Mouse (Mus musculus) B cell, adult (primary cell): Measurements from ENCODE around the gene Spryd4. TPM values are rescaled to one million over a fixed set of nuclear protein-coding genes. Genes with fewer than 3 reads are reported as not detected.

Source experiments
- total RNA-seq: library from RNA; stranded (reverse); gene quantifications from 4 replicates; pipeline ENCODE4 v1.2.4, GENCODE M21; 2023; ENCODE audit not compliant: inconsistent age

The Spryd4 gene
- total RNA-seq: 12.9 to 16.0 TPM (median 15.8 TPM) in 4 replicates

GRCm38 (mm10) chr10:128211390-128212108 lies at the start of gene Spryd4:
Gene Spryd4 (minus strand): TSS chr10:128211807.

GRCm38 (mm10) chr10:128253677-128254255 lies 42.2 kb upstream of the Spryd4 start, which contains the start of gene Apon:
Gene Apon (plus strand): TSS chr10:128254096.

GRCm38 (mm10) chr10:128231697-128232419 lies 20.3 kb upstream of the Spryd4 start, which contains the start of gene Timeless:
Gene Timeless (plus strand): TSS chr10:128232065.

GRCm38 (mm10) chr10:128225538-128225937 lies 13.9 kb upstream of the Spryd4 start, which contains the start of gene Mip:
Gene Mip (plus strand): TSS chr10:128225838.

GRCm38 (mm10) chr10:128194024-128194550 lies 17.5 kb downstream of the Spryd4 start, which contains the start of gene Gls2:
Gene Gls2 (plus strand): TSS chr10:128194457.

GRCm38 (mm10) chr10:128179989-128180388 lies 31.6 kb downstream of the Spryd4 start, which contains the start of gene Rbms2:
Gene Rbms2 (minus strand): TSS chr10:128180297.

Other genes starting within 250 kb of the Spryd4 start
- gene Hsd17b6, start 204.2 kb downstream of the Spryd4 start, total RNA-seq: not detected in 4 replicates
- 14.7 to 17.6 TPM (median 16.0 TPM) in 4 replicates for gene Prim1, start 196.6 kb downstream of the Spryd4 start, total RNA-seq
- 579 to 612 TPM (median 595 TPM) in 4 replicates for gene Naca, start 176.2 kb downstream of the Spryd4 start, total RNA-seq
- 125 to 138 TPM (median 132 TPM) in 4 replicates for gene Ptges3, start 152.9 kb downstream of the Spryd4 start, total RNA-seq
- gene Atp5b, start 128.5 kb downstream of the Spryd4 start, total RNA-seq: 578 to 690 TPM (median 600 TPM) in 4 replicates
- 114 to 132 TPM (median 129 TPM) in 4 replicates for gene Baz2a, start 120.2 kb downstream of the Spryd4 start, total RNA-seq
- 46.0 to 52.1 TPM (median 47.1 TPM) in 4 replicates for gene Rbms2, start 31.5 kb downstream of the Spryd4 start, total RNA-seq
- gene Gls2, start 17.4 kb downstream of the Spryd4 start, total RNA-seq: not detected in 4 replicates
- not detected in 4 replicates for gene Mip, start 14.0 kb upstream of the Spryd4 start, total RNA-seq
- 11.7 to 20.7 TPM (median 15.9 TPM) in 4 replicates for gene Timeless, start 20.3 kb upstream of the Spryd4 start, total RNA-seq
- 0.48 TPM in 1 of 4 replicates, not detected in the others for gene Apon, start 42.3 kb upstream of the Spryd4 start, total RNA-seq
- gene Apof, start 56.9 kb upstream of the Spryd4 start, total RNA-seq: 0.54 to 2.0 TPM (median 0.83 TPM) in 4 replicates
- gene Stat2, start 58.8 kb upstream of the Spryd4 start, total RNA-seq: 109 to 134 TPM (median 120 TPM) in 4 replicates
- 0.30 TPM in 1 of 4 replicates, not detected in the others for gene Il23a, start 86.9 kb upstream of the Spryd4 start, total RNA-seq
- gene Pan2, start 91.5 kb upstream of the Spryd4 start, total RNA-seq: 57.7 to 65.1 TPM (median 61.2 TPM) in 4 replicates
- 19.3 to 27.7 TPM (median 21.7 TPM) in 4 replicates for gene Cnpy2, start 110.7 kb upstream of the Spryd4 start, total RNA-seq
- gene Cs, start 125.9 kb upstream of the Spryd4 start, total RNA-seq: 105 to 106 TPM (median 105 TPM) in 4 replicates
- 29.6 to 36.9 TPM (median 33.0 TPM) in 4 replicates for gene Coq10a, start 157.2 kb upstream of the Spryd4 start, total RNA-seq
- gene Ankrd52, start 165.3 kb upstream of the Spryd4 start, total RNA-seq: 66.2 to 68.1 TPM (median 67.1 TPM) in 4 replicates
- 0.83 TPM in 1 of 4 replicates, not detected in the others for gene Slc39a5, start 189.4 kb upstream of the Spryd4 start, total RNA-seq
- 49.3 to 60.3 TPM (median 54.7 TPM) in 4 replicates for gene Nabp2, start 199.7 kb upstream of the Spryd4 start, total RNA-seq
- 58.7 to 71.1 TPM (median 64.1 TPM) in 4 replicates for gene Rnf41, start 199.8 kb upstream of the Spryd4 start, total RNA-seq
- 149 to 158 TPM (median 152 TPM) in 4 replicates for gene Smarcc2, start 247.4 kb upstream of the Spryd4 start, total RNA-seq